Mouse (Mus musculus) adrenal gland, postnatal 36 days (tissue): Measurements from ENCODE around the gene Vmn1r198. TPM values are rescaled to one million over a fixed set of nuclear protein-coding genes. Genes with fewer than 3 reads are reported as not detected.
"Not testable (repeated sequence)": the region's sequence is repeated elsewhere in the genome, so short reads cannot be mapped to it uniquely, and the experiment has no call there.

Experiments used
- DNase-seq, 2 experiments: peaks; one replicate each; pipeline ENCODE4 v3.0.0; 2021; ENCODE audit warnings: mixed read lengths in 1 of 2
- long read RNA-seq, 2 experiments: library from polyadenylated mRNA; stranded (forward); transcript quantifications; one replicate each; pipeline ENCODE4 v2.0.0; 2021; ENCODE audit warnings: borderline sequencing depth in 2 of 2
- total RNA-seq, 2 experiments: library from RNA; stranded (reverse); gene quantifications; 2 replicates each; pipeline ENCODE4 v1.2.3; 2021

Vmn1r198 gene
- total RNA-seq: not detected
- long read RNA-seq, experiment 1: 0 reads
- long read RNA-seq, experiment 2: 0 reads

DNA sequence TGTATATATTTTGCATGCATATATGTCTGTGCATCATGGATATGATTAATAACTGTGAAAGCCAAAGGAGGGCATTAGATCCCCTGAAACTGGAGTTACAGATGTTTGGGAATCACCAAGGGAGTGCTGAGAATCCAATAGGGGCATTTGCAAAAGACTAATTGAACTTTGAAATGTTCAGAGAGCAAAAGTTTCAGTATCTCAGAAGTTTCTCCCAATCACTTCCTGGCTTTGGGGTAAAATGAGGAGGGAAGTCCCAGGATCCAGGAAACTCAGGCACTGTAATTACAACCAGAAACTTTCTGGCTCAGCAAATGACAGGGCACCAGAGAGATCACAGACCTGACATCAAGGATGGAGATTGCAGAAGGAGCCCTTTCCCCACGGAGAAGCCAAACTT is at the start of gene Vmn1r198:
Gene Vmn1r198 (plus strand): TSS at position 301 of the 400 bp plus-strand sequence.
- DNase-seq: no peak

DNA sequence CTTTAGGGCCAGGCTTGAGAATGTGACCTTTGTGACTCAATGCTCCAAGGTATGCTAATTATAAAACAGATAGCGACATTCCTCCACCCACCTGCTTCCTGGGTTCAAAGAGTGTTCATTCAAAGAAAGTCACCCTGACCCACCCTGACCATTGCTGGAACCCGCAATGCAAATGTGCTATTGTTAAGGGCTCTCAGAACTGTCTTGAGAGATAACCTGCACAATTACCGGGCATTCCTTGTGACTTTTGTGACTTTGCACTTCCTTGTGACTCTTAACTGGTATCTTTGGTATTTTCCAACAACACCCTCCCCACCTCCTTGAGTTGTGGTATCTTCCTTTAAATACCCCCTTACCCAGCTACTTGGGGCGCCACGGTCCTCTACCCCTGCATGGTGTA is 42.1 kb upstream of the Vmn1r198 start:
- not testable (repeated sequence) for DNase-seq

DNA sequence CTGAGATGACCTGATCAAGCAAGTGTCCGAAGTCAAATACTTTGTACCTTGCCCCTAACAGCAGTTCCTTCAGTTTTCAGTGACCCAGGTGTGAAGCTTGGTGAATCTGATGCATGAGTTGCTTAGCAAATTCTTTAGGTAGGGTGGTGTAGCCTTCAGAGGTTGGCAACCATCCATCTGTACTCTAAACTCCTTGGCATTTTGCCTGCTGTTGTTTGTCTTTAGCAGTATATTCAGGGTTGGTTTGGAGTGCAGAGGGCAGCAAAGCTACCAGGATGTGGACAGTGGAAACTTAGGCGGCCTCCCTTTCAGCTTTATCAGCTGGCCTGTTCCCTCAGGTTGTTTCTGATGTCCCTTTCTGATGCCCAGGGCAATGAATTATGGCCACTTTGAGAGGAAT is 34.8 kb upstream of the Vmn1r198 start:
- no peak for DNase-seq

DNA sequence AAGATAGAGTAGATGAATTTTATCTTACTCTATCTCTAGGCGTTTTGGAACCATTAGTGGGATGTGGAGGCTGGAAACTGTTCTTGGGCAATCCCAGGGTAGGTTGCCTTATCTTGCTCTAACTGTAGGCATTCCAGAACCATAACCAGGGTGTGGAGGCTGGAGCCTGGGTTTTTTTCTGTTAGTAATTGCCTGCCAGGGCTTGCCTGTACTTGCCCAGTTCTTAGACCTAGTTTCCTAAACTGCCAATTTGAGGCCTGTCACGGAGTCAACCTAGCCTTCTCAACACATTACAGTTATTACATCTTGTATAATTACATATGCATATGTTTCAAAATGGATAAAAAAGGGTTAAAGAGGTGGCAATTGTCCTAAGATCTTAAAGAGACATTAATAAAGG is 32.8 kb upstream of the Vmn1r198 start:
- DNase-seq: no peak

DNA sequence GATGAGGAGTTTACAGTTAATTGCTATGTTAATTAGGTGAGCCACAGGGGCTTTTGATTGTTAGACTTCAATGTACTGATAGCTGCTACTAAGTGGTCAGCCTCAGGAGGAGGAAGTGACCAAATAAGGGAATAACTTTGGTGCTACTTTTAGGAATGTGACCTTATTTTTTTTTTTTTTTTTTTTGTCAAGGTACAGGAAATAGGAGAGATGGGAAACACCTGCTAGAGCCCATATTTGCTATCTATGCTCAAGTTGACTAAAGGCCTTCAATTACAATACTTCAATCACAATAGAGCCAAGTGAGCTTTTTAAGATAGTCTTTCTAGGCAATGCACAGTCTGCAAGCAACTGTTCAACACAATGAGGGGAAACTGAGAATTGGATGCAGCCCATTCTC is 30.1 kb upstream of the Vmn1r198 start:
- no peak for DNase-seq

DNA sequence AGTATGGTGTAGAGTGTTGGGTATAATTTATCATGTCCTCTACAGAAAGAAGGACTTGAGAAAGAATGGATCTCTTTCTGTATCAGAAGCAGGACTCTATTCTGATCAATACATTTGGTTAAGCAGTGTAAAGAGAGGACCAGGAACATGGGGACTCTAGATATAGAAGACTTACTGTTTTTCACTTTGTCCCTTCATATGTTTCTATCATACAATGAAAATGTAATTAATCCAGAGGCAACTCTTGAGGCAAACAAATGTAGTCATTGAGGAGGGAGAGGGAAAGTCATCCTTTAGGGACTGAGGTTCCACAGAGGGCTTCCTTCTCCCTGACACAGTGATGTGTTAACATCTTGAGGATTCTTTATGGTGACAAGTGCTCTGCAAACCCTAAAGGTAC is 25.9 kb upstream of the Vmn1r198 start, which contains the start of gene Vmn1r197:
Gene Vmn1r197 (plus strand): TSS at position 301 of the 400 bp plus-strand sequence.
- DNase-seq: no peak

DNA sequence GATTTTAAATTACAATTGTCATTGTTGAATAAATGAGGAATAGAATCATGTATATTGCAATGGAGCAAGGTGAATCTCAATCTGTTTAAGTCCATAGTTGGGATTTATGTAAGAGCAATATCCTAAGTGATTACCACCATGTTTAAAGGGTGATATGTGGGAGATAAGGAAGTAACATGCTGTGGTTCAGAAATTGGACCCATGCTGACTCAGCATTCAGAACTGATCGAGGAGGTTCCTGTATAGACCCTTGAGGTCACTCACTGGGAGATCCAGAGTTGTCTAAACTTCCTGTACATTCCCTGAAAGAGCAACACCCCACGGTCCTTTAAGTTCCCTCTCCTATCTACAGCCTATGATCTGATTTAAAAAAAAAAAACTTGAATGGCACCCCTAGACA is 16.9 kb upstream of the Vmn1r198 start:
- DNase-seq: no peak

DNA sequence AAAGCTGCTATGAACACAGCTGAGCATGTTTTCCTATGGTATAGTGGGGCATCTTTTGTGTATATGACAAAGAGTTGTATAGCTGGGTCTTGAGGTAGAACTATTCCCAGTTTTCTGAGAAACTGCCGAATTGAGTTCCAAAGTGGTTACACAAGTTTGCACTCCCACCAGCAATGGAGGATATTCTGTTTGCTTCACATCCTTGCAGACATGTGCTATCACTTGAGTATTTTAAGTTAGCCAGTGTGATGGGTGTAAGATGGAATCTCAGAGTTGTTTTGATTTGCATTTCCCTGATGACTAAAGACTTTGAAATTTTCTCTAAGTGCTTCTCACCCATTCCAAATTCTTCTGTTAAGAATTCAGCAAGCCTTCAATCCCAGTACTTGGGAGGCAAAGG is 14.6 kb upstream of the Vmn1r198 start:
- DNase-seq: no peak

DNA sequence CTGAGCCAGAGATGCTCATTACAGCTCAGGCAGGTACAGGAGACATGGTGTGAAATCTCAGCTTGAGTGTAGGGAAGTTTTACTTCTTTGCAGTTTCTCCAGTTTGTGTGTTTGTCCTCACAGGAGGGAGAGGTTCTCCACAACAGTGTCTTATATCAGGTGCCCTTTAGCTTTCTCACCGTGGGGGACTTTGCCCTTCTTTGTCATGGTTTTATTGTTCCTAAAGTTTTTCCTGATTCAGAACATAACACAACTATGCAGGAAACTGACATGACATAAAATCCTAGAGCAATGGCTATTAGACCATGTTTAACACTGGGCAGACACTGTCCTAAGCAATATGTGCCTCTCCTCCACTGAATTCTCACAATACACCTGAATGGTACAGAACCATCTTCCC is 649 bp downstream of the Vmn1r198 start:
- no peak for DNase-seq

DNA sequence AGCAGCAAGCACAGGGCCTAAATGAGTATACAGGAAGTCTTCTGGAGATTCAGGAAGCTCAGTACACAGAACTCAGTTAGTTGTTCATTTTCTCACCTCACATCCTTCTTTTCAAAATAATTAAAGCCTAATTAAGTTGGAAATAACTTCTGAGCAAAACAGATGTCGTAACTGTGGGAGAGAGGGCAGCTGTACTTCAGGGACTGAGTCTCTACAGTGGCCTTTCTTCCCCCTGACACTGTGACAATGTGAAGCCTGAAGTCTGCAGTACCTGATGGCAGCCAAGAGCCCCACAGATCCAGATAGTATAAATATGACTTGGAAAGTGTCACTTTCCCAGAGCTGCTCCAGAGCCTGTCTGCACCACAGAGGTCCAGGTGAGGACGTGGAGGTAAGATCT is 29.4 kb downstream of the Vmn1r198 start, which contains the start of gene Vmn1r199:
Gene Vmn1r199 (plus strand): TSS at position 301 of the 400 bp plus-strand sequence.
- DNase-seq: no peak

DNA sequence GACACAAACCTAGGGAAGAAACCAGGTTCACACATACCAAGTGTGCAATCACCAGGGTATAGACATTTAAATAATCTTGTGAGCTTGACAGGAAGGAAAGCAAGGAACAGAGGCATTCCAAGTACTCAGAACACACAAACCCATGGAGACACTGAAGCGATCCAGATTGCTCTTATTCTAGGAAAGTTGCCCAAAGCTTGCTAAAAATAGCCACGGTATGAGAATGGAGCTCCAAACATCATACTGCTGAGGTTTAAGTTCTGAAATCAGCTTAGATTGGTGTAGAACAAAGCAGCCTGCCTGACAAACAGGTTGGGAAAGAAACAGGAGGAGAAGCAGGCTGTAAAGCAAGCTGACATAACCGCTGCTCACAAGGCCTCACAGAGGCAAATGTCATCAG is 31.0 kb downstream of the Vmn1r198 start:
- DNase-seq: not testable (repeated sequence)

DNA sequence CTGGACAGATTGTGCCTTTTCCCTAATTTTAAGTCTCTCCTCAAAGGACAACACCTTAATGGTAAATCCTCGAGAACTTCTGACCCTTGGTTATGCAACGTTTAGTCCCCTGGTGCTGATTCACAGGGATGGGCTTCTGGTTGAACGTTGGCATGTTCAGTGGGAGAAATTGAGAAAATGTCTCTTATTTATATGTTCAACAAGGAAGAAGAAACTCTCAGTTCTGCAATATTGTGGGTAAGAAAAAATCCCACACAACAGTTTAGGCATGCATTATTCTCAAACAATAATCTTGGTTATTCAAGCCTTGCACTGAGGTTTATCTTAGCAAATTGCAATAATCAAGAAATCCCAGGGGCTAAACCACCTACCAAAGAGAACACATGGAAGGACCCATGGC is 33.2 kb downstream of the Vmn1r198 start:
- DNase-seq: no peak

DNA sequence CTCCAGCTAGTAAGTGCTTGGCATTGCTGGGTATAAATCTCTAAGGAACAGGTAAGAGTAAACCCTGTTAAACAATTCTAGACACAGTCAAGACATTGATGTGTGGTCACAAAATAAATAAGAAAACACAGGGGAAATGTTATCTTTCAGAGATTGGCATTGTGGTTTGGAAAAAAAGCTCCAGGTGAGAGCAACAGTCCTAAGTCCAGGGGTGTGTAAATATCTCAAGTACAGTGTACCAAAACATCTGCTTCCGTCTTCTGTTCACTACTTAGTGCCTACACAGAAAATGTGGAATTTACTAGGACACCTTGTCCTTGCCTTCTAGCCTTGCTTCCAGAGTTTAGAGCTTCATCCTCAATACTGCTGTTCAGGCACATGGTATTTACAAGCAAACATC is 36.9 kb downstream of the Vmn1r198 start:
- DNase-seq: no peak

DNA sequence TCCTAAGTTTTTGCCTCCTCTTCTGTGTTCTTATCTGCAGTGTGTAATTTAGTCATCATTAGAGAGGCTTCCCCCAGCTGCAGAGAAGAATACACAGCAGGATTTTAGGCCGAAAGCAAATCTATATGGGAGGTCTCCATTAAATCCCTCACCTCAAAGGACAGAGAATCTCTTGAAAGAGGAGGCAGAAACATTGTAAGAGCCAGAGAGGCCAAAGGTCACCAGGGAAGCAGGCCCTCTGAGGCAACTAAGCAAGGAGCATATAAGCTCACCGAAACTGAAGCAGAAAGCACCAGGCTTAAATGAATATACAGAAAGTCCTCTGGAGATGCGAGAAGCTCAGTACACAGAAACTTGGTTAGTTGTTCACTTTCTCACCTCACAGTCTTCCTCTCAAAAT is 39.9 kb downstream of the Vmn1r198 start, which contains the start of gene Vmn1r200:
Gene Vmn1r200 (plus strand): TSS at position 301 of the 400 bp plus-strand sequence.
- DNase-seq: no peak

DNA sequence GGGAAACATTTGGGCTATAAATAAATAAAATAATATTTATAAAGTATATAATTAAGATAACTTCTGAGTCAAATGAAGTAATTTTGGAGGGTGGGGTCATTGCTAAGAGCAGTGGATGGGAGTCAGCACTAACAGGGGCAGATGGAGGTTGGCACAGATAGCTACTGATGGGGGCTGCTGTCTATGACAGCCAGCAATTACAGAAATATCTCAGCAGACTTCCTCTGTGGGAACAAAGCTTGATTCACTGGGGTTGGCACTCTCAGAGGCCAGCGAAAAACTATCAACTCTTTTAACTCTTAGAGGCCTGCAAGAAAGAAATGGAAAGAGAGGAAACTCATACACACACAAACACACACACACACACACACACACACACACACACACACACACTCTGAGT is 52.8 kb downstream of the Vmn1r198 start:
- DNase-seq: no peak

Other genes with a start within 250 kb of the Vmn1r198 start
- gene Vmn1r189, start 244.5 kb upstream of the Vmn1r198 start, total RNA-seq: not detected
- not detected for gene Vmn1r191, start 166.4 kb upstream of the Vmn1r198 start, total RNA-seq
- not detected for gene Vmn1r192, start 159.2 kb upstream of the Vmn1r198 start, total RNA-seq
- gene Vmn1r193, start 127.2 kb upstream of the Vmn1r198 start, total RNA-seq: not detected
- not detected for gene Vmn1r194, start 106.1 kb upstream of the Vmn1r198 start, total RNA-seq
- not detected for gene Vmn1r195, start 79.8 kb upstream of the Vmn1r198 start, total RNA-seq
- gene Vmn1r196, start 60.4 kb upstream of the Vmn1r198 start, total RNA-seq: not detected
- not detected for gene Vmn1r197, start 25.8 kb upstream of the Vmn1r198 start, total RNA-seq
- not detected for gene Vmn1r199, start 29.5 kb downstream of the Vmn1r198 start, total RNA-seq
- gene Vmn1r200, start 40.0 kb downstream of the Vmn1r198 start, total RNA-seq: not detected
- gene Vmn1r201, start 121.6 kb downstream of the Vmn1r198 start, total RNA-seq: not detected
- under 1 TPM; 0.07 TPM for gene Vmn1r202, start 155.0 kb downstream of the Vmn1r198 start, total RNA-seq
- not detected for gene Vmn1r203, start 167.8 kb downstream of the Vmn1r198 start, total RNA-seq
- gene Vmn1r204, start 202.8 kb downstream of the Vmn1r198 start, total RNA-seq: not detected
- gene Vmn1r205, start 242.6 kb downstream of the Vmn1r198 start, total RNA-seq: not detected